Mouse (Mus musculus): ENCODE measurements at regions not wholly inside any gene's neighbourhood (a gene's known extent, or its start where the extent isn't known, plus 50 kb on each side); places are given as distances from the start of the nearest gene placed in this dataset.
A peak's percentile ranks its signal among the peaks of the same experiment; 100 is the strongest.

- Histone ChIP-seq H3K9me3 (ENCODE audit: control insufficient read depth, low read length) (no peaks in the 10 kb centered on the region), H3K4me2 (replicated peaks) (no peak overlapping the region), H3K4me1 (replicated peaks; ENCODE audit: control insufficient read depth, insufficient read depth, low read length) (no peaks in the 10 kb centered on the region), H3K4me3 (replicated peaks; ENCODE audit: low read length) (no peak overlapping the region), H3K36me3 (replicated peaks; ENCODE audit: control insufficient read depth, insufficient read depth) (no peaks in the 10 kb centered on the region), H3K27me3 (ENCODE audit: control insufficient read depth, insufficient read depth, low read length) (no peaks in the 10 kb centered on the region), H3K9ac (no peak overlapping the region), H3K27ac (no peak overlapping the region)
- ATAC-seq (ENCODE audit: low FRiP score) (no peak), DNase-seq (ENCODE audit: low spot score) (no peak)
- WGBS: 57% methylated on average over 5 of the region's 5 CpGs
These were observed 873.5 kb downstream of the Rapgef2 start for GRCm38 (mm10) chr3:78412669-78413419.

- no peaks in the 10 kb centered on the region for H3K9me3 ChIP-seq (ENCODE audit: control insufficient read depth, low read length)
- DNase-seq (ENCODE audit: low spot score) (no peak), ATAC-seq (ENCODE audit: low FRiP score) (no peak)
- H3K27ac ChIP-seq: no peak overlapping the region
- no peak overlapping the region for H3K4me3 ChIP-seq (replicated peaks; ENCODE audit: low read length)
- 81% methylated on average over 4 of the region's 4 CpGs for WGBS
- no peak overlapping the region for H3K9ac ChIP-seq
- H3K4me2 ChIP-seq (replicated peaks): no peak overlapping the region
- no peaks in the 10 kb centered on the region for H3K4me1 ChIP-seq (replicated peaks; ENCODE audit: control insufficient read depth, insufficient read depth, low read length)
- no peaks in the 10 kb centered on the region for H3K27me3 ChIP-seq (ENCODE audit: control insufficient read depth, insufficient read depth, low read length)
- H3K36me3 ChIP-seq (replicated peaks; ENCODE audit: control insufficient read depth, insufficient read depth): no peaks in the 10 kb centered on the region
These were observed 874.9 kb downstream of the Rapgef2 start for GRCm38 (mm10) chr3:78411395-78411794.

- WGBS: 27% methylated on average over 3 of the region's 3 CpGs
- Histone ChIP-seq H3K36me3 (replicated peaks; ENCODE audit: control insufficient read depth, insufficient read depth) (no peaks in the 10 kb centered on the region), H3K4me1 (replicated peaks; ENCODE audit: control insufficient read depth, insufficient read depth, low read length) (0 out of 2 replicates have a peak, but pooled peaks cover 3% of the 10 kb centered on the region), H3K9ac (no peak overlapping the region), H3K9me3 (ENCODE audit: control insufficient read depth, low read length) (no peaks in the 10 kb centered on the region), H3K4me3 (replicated peaks; ENCODE audit: low read length) (no peak overlapping the region), H3K27ac (no peak overlapping the region), H3K27me3 (ENCODE audit: control insufficient read depth, insufficient read depth, low read length) (no peaks in the 10 kb centered on the region), H3K4me2 (replicated peaks) (no peak overlapping the region)
- no peak for ATAC-seq (ENCODE audit: low FRiP score)
- DNase-seq (ENCODE audit: low spot score): no peak
These were observed 877.1 kb downstream of the Rapgef2 start for GRCm38 (mm10) chr3:78409237-78409636.

GRCm38 (mm10) chr3:78405760-78406467 is 880.4 kb downstream of the Rapgef2 start:
- no peak overlapping the region for H3K27ac ChIP-seq
- no peak for DNase-seq (ENCODE audit: low spot score)
- H3K9me3 ChIP-seq (ENCODE audit: control insufficient read depth, low read length): no peaks in the 10 kb centered on the region
- H3K27me3 ChIP-seq (ENCODE audit: control insufficient read depth, insufficient read depth, low read length): no peaks in the 10 kb centered on the region
- no peak overlapping the region for H3K9ac ChIP-seq
- no peaks in the 10 kb centered on the region for H3K36me3 ChIP-seq (replicated peaks; ENCODE audit: control insufficient read depth, insufficient read depth)
- no peak overlapping the region for H3K4me2 ChIP-seq (replicated peaks)
- WGBS: 54% methylated on average over 6 of the region's 6 CpGs
- H3K4me1 ChIP-seq (replicated peaks; ENCODE audit: control insufficient read depth, insufficient read depth, low read length): 0 out of 2 replicates have a peak, but pooled peaks cover 3% of the 10 kb centered on the region
- no peak for ATAC-seq (ENCODE audit: low FRiP score)
- H3K4me3 ChIP-seq (replicated peaks; ENCODE audit: low read length): no peak overlapping the region

GRCm38 (mm10) chr3:78358377-78358776 is 927.9 kb downstream of the Rapgef2 start:
- Histone ChIP-seq H3K27ac (no peak overlapping the region), H3K4me3 (replicated peaks; ENCODE audit: low read length) (no peak overlapping the region), H3K4me1 (replicated peaks; ENCODE audit: control insufficient read depth, insufficient read depth, low read length) (0 out of 2 replicates have a peak, but pooled peaks cover 3% of the 10 kb centered on the region), H3K27me3 (ENCODE audit: control insufficient read depth, insufficient read depth, low read length) (no peaks in the 10 kb centered on the region), H3K9ac (no peak overlapping the region), H3K4me2 (replicated peaks) (no peak overlapping the region), H3K36me3 (replicated peaks; ENCODE audit: control insufficient read depth, insufficient read depth) (no peaks in the 10 kb centered on the region), H3K9me3 (ENCODE audit: control insufficient read depth, low read length) (no peaks in the 10 kb centered on the region)
- DNase-seq (ENCODE audit: low spot score) (peak; percentile 89), ATAC-seq (ENCODE audit: low FRiP score) (peak; percentile 60; the same call in 1 of the 2 replicates)
- WGBS: 32% methylated on average over 1 of the region's 1 CpGs

- Histone ChIP-seq H3K27ac (no peak overlapping the region), H3K9ac (no peak overlapping the region), H3K9me3 (ENCODE audit: control insufficient read depth, low read length) (no peaks in the 10 kb centered on the region), H3K27me3 (ENCODE audit: control insufficient read depth, insufficient read depth, low read length) (no peaks in the 10 kb centered on the region), H3K4me1 (replicated peaks; ENCODE audit: control insufficient read depth, insufficient read depth, low read length) (no peaks in the 10 kb centered on the region), H3K4me3 (replicated peaks; ENCODE audit: low read length) (no peak overlapping the region), H3K36me3 (replicated peaks; ENCODE audit: control insufficient read depth, insufficient read depth) (no peaks in the 10 kb centered on the region), H3K4me2 (replicated peaks) (no peak overlapping the region)
- no peak for DNase-seq (ENCODE audit: low spot score)
- no peak for ATAC-seq (ENCODE audit: low FRiP score)
- WGBS: 96% methylated on average over 1 of the region's 1 CpGs
These were observed 946.4 kb downstream of the Rapgef2 start for GRCm38 (mm10) chr3:78339891-78340290.

GRCm38 (mm10) chr3:78311630-78312406 is 974.5 kb downstream of the Rapgef2 start:
- Histone ChIP-seq H3K36me3 (replicated peaks; ENCODE audit: control insufficient read depth, insufficient read depth) (no peaks in the 10 kb centered on the region), H3K4me2 (replicated peaks) (no peak overlapping the region), H3K9ac (no peak overlapping the region), H3K4me3 (replicated peaks; ENCODE audit: low read length) (no peak overlapping the region), H3K9me3 (ENCODE audit: control insufficient read depth, low read length) (no peaks in the 10 kb centered on the region), H3K4me1 (replicated peaks; ENCODE audit: control insufficient read depth, insufficient read depth, low read length) (no peaks in the 10 kb centered on the region), H3K27me3 (ENCODE audit: control insufficient read depth, insufficient read depth, low read length) (no peaks in the 10 kb centered on the region), H3K27ac (peak overlapping the region; percentile 26)
- DNase-seq (ENCODE audit: low spot score) (no peak), ATAC-seq (ENCODE audit: low FRiP score) (no peak)
- 56% methylated on average over 7 of the region's 7 CpGs for WGBS

- Histone ChIP-seq H3K4me3 (replicated peaks; ENCODE audit: low read length) (no peak overlapping the region), H3K36me3 (replicated peaks; ENCODE audit: control insufficient read depth, insufficient read depth) (no peaks in the 10 kb centered on the region), H3K4me1 (replicated peaks; ENCODE audit: control insufficient read depth, insufficient read depth, low read length) (no peaks in the 10 kb centered on the region), H3K27me3 (ENCODE audit: control insufficient read depth, insufficient read depth, low read length) (no peaks in the 10 kb centered on the region), H3K9me3 (ENCODE audit: control insufficient read depth, low read length) (no peaks in the 10 kb centered on the region), H3K27ac (no peak overlapping the region), H3K4me2 (replicated peaks) (no peak overlapping the region), H3K9ac (no peak overlapping the region)
- DNase-seq (ENCODE audit: low spot score): no peak
- ATAC-seq (ENCODE audit: low FRiP score): no peak
These were observed 985.8 kb downstream of the Rapgef2 start for GRCm38 (mm10) chr3:78300506-78300905.

GRCm38 (mm10) chr3:78291894-78292293 is 994.4 kb downstream of the Rapgef2 start:
- DNase-seq (ENCODE audit: low spot score): no peak
- Histone ChIP-seq H3K4me3 (replicated peaks; ENCODE audit: low read length) (no peak overlapping the region), H3K27ac (no peak overlapping the region), H3K4me1 (replicated peaks; ENCODE audit: control insufficient read depth, insufficient read depth, low read length) (no peaks in the 10 kb centered on the region), H3K36me3 (replicated peaks; ENCODE audit: control insufficient read depth, insufficient read depth) (no peaks in the 10 kb centered on the region), H3K9me3 (ENCODE audit: control insufficient read depth, low read length) (no peaks in the 10 kb centered on the region), H3K9ac (no peak overlapping the region), H3K27me3 (ENCODE audit: control insufficient read depth, insufficient read depth, low read length) (no peaks in the 10 kb centered on the region), H3K4me2 (replicated peaks) (no peak overlapping the region)
- 16% methylated on average over 3 of the region's 3 CpGs for WGBS
- ATAC-seq (ENCODE audit: low FRiP score): 0 out of 2 replicates have a peak, but pooled peaks have one; percentile 40

Data from hindbrain, embryonic 14.5 days (tissue).